Mouse (Mus musculus): ENCODE data around the gene Bag2. TPM values are rescaled to one million over a fixed set of nuclear protein-coding genes. Genes with fewer than 3 reads are reported as not detected.
"Not testable (repeated sequence)": the region's sequence is repeated elsewhere in the genome, so short reads cannot be mapped to it uniquely, and the experiment has no call there.

The Bag2 gene
- polyA plus RNA-seq, 1 experiment from 2014 or later: 52.3 TPM

DNA sequence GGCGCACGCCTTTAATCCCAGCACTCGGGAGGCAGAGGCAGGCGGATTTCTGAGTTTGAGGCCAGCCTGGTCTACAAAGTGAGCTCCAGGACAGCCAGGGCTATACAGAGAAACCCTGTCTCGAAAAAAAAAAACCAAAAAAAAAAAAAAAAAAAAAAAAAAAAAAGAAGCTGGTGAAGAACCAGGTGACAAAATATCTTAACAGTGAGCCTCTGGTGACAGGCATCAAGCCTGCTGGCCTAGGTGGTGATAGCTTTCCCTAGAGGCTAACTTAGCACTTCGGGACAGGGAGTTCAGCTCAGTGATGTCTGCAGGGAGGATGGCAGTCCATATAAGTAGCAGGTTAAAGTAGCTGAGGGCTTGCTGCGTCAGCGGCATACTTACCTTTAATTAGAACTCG, 12.8 kb downstream of the Bag2 start:
- not testable (repeated sequence) for H3K9me3 ChIP-seq; H3K4me3 ChIP-seq; H3K4me1 ChIP-seq; H3K9ac ChIP-seq; H3K27me3 ChIP-seq; H3K4me2 ChIP-seq (replicated peaks); H3K27ac ChIP-seq; ATAC-seq (ENCODE audit: low FRiP score, low read depth)
- H3K36me3 ChIP-seq: peaks cover 64% of the 10 kb centered on the region
- WGBS: 97% methylated on average over 8 of the region's 9 CpGs

DNA sequence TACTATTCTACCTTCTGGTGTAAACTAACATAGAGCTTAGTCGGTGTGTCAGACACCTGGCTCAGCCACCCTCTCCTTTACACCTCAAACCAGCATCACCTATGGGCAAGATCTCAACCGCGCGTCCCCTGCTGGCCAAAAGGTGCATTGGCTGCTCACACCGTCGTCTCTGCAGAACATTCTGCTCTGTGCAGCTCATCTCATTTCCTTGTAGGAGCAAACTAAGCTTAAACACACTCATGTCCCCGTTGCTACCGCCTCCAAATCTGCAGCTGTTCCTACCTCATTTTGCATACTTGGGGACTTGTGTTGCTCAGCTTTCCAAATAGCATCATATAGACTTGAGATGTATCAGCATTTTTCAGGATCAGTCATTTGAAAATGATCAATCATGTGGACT, 14.7 kb downstream of the Bag2 start:
- Histone ChIP-seq H3K4me3 (no peak overlapping the region), H3K27me3 (no peaks in the 10 kb centered on the region), H3K4me2 (replicated peaks) (no peak overlapping the region), H3K27ac (no peak overlapping the region), H3K9ac (no peak overlapping the region), H3K36me3 (peaks cover 73% of the 10 kb centered on the region), H3K9me3 (no peaks in the 10 kb centered on the region), H3K4me1 (no peaks in the 10 kb centered on the region)
- WGBS: 18% methylated on average over 8 of the region's 8 CpGs
- ATAC-seq (ENCODE audit: low FRiP score, low read depth): no peak

DNA sequence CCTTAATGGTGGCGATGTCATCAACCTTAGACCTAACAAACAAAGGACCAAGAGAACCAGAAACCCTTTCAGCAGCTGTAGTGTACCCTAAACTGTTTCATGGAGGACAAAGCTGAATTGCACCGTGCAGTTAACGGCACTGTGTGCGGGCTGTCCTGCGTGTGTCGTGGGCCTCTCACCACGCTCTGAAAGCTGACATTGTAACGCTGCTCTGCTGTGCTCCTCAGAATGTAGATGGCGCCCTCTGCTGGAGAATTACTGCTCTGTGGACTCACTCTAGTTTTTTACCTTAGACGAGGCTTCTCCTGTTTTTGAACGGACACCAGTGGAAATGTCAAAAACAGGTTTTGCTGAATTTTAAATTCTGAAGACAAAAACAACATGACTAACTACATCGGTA, 18.3 kb downstream of the Bag2 start:
- Histone ChIP-seq H3K27me3 (no peaks in the 10 kb centered on the region), H3K4me1 (no peaks in the 10 kb centered on the region), H3K4me3 (no peak overlapping the region), H3K36me3 (peaks cover 72% of the 10 kb centered on the region), H3K9me3 (no peaks in the 10 kb centered on the region), H3K27ac (no peak overlapping the region), H3K4me2 (replicated peaks) (no peak overlapping the region), H3K9ac (no peak overlapping the region)
- 27% methylated on average over 12 of the region's 12 CpGs for WGBS
- ATAC-seq (ENCODE audit: low FRiP score, low read depth): peak; percentile 86

DNA sequence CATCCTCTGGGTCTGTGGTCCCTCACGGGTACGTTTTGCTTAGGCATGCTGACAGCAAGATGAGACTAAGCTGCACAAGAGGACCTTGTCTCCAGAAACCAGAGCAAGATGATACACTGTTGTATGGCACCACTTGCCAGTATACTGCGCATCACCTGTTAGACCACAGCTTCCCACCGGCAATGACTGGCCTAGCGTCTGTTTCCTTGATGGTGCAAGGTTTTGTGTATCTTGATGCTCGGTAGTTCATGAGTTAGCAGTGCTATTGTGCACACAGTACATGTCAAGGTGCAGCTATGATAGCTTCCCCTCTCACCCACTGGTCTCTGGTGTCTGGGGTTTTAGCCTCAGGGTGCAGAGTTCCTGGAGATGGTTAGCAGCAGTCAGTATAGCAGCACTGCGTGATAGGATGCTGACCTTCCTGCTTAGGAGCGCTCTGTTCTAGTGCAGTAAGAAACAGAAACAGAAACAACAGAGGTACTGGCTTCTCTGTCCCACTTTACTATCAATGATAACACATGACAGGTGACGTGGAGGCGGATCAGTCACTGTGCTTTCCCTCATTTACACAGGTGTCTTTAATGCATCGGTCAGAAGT, 18.8 kb downstream of the Bag2 start:
- peaks cover 76% of the 10 kb centered on the region for H3K36me3 ChIP-seq
- no peaks in the 10 kb centered on the region for H3K4me1 ChIP-seq
- no peak overlapping the region for H3K4me2 ChIP-seq (replicated peaks)
- H3K9me3 ChIP-seq: no peaks in the 10 kb centered on the region
- ATAC-seq (ENCODE audit: low FRiP score, low read depth): no peak
- no peak overlapping the region for H3K9ac ChIP-seq
- no peak overlapping the region for H3K27ac ChIP-seq
- H3K4me3 ChIP-seq: no peak overlapping the region
- 88% methylated on average over 11 of the region's 11 CpGs for WGBS
- H3K27me3 ChIP-seq: no peaks in the 10 kb centered on the region

DNA sequence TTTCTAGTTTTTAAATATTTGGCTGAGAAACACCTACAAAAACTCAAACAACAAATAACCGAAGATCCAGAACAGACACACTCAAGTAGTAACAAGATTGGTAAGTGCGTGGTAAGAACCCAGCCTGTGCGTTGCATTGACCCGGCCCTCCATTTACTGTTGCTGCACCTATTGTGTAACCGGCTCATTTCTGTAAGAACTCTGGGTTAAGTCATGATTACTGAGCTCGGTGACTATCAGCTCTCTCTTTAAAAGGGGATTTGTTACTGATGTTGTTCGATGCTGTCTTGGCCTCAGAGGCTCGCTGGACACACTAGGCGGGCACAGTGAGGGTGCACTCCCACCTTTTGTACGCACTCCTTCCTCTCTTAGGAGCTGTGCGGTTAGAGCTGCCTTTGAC, 19.3 kb downstream of the Bag2 start:
- Histone ChIP-seq H3K36me3 (peaks cover 81% of the 10 kb centered on the region), H3K9ac (no peak overlapping the region), H3K4me3 (no peak overlapping the region), H3K27ac (no peak overlapping the region), H3K9me3 (no peaks in the 10 kb centered on the region), H3K27me3 (no peaks in the 10 kb centered on the region), H3K4me2 (replicated peaks) (no peak overlapping the region), H3K4me1 (no peaks in the 10 kb centered on the region)
- 94% methylated on average over 11 of the region's 11 CpGs for WGBS
- no peak for ATAC-seq (ENCODE audit: low FRiP score, low read depth)

DNA sequence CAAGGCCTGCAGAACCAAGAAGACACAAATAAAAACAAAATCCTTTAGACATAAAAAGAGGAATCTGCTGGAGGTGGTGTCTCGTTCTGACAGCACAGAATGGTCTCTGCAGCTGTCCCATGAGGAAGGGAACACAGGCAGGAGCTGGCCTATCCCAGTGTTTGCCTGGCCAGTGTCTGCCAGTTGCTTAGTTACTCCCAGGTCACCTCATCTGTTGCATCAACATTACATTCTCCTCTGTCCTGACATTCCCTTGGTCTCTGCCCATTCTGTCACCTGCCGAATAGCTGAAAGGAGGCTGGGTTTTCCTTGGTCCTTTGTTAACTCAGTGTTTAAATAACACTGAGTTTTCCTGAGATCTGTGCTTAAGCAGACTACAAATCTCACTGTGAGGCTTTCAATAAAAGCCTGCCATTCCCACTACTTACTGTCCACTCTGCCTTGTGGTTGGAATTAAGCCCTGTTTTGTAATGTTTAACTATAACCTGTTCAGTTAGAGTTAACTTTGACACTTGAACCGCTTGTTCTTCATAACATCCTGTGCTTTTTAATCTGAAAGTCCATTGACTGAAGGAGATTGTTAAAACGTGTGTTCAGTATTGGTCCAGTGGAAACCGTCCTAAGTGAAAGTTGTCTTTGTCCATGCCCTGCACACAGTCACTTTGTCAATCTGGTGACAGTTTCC, 23.5 kb downstream of the Bag2 start:
- Histone ChIP-seq H3K4me1 (no peaks in the 10 kb centered on the region), H3K4me3 (no peak overlapping the region), H3K36me3 (peaks cover 93% of the 10 kb centered on the region), H3K9me3 (no peaks in the 10 kb centered on the region), H3K27me3 (no peaks in the 10 kb centered on the region), H3K27ac (no peak overlapping the region), H3K4me2 (replicated peaks) (no peak overlapping the region), H3K9ac (no peak overlapping the region)
- ATAC-seq (ENCODE audit: low FRiP score, low read depth): no peak
- WGBS: 83% methylated on average over 5 of the region's 5 CpGs

DNA sequence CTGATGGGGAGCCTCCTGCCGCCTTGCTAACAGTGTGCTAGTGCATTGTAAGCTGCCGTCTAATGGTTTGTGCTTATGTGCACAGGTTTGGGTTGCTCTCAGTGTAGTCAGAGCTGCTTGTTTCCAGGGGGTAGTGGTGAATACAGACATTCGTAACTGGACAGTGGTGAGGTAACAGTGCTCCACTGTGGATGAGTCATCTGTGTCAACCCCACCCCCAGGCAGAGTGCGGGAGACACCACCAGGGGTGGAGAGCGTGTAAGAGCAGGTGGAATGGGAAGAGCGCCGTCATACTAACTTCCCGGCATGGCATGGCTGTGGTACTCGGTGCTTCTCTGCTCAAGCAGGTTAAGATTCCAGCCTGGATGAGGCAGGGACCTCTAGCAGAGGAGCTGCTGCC, 24.6 kb downstream of the Bag2 start:
- no peaks in the 10 kb centered on the region for H3K9me3 ChIP-seq
- no peak overlapping the region for H3K4me3 ChIP-seq
- H3K27me3 ChIP-seq: no peaks in the 10 kb centered on the region
- 91% methylated on average over 9 of the region's 9 CpGs for WGBS
- no peaks in the 10 kb centered on the region for H3K4me1 ChIP-seq
- peaks cover 94% of the 10 kb centered on the region for H3K36me3 ChIP-seq
- no peak overlapping the region for H3K27ac ChIP-seq
- no peak overlapping the region for H3K4me2 ChIP-seq (replicated peaks)
- ATAC-seq (ENCODE audit: low FRiP score, low read depth): no peak
- no peak overlapping the region for H3K9ac ChIP-seq

DNA sequence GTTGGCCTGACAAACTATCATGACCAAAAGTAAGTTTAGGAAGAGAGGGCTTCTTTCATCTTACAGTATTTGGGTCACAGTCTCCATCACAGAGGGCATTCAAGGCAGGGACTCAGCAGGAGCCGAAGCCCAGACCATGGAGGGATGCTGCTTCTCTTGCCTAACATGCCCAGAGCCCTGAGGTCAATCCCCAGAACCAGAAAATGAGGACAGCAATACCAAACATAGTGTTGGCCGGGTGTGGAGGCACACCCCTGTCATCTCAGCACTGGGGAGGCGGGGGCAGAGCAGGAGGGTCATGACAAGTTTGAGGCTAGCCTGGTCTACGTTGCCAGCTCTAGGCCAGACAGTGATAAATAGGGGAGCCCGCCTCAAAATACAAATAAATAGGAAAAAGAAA, 32.5 kb downstream of the Bag2 start:
- no peak overlapping the region for H3K4me2 ChIP-seq (replicated peaks)
- H3K4me3 ChIP-seq: no peak overlapping the region
- H3K4me1 ChIP-seq: peaks cover 10% of the 10 kb centered on the region
- H3K9ac ChIP-seq: no peak overlapping the region
- H3K27ac ChIP-seq: no peak overlapping the region
- peaks cover 81% of the 10 kb centered on the region for H3K36me3 ChIP-seq
- no peak for ATAC-seq (ENCODE audit: low FRiP score, low read depth)
- H3K27me3 ChIP-seq: no peaks in the 10 kb centered on the region
- WGBS: 91% methylated on average over 5 of the region's 5 CpGs
- no peaks in the 10 kb centered on the region for H3K9me3 ChIP-seq

DNA sequence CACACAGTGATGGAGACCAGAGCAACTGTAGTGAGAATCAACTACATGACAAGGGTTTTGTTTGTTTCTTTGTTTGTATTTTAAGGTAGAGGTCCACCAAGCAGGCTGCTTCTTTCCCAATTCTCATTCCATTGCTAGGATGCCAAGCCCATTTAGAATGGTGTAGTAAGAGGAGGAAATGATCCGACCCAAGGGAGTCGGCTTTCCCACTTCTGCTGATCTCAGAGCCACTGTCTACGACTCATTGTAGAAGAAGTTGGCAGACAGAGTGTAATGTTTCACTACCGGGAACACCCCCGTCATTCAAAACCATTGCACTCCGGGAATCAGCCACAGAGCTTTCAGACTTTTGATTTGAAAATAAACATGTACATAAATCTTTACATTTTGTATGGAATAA, 33.1 kb downstream of the Bag2 start:
- no peak for ATAC-seq (ENCODE audit: low FRiP score, low read depth)
- peaks cover 75% of the 10 kb centered on the region for H3K36me3 ChIP-seq
- 86% methylated on average over 6 of the region's 6 CpGs for WGBS

DNA sequence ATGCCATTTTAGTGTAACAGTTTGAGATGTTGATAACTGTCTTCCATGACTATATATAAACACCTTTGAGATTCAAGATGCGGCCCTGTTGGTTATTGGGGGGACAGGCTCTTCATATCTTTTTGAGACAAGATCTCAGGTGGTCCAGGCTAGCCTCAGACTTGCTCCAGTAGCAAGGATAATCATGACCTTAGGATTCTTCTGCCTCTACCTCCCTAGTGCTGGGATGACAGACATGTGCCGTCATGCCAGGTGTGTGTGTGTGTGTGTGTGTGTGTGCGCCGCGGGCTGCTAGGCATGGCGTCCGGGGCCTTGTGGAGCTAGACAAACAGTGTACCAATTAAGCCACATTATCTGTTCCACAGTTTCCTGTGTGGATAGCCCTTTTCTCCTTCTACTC, 36.6 kb downstream of the Bag2 start:
- Histone ChIP-seq H3K27me3 (no peaks in the 10 kb centered on the region), H3K9ac (peak overlapping the region; percentile 53; the same call in 1 of the 2 replicates), H3K36me3 (peaks cover 44% of the 10 kb centered on the region), H3K4me2 (replicated peaks) (peak overlapping the region; percentile 68), H3K9me3 (no peaks in the 10 kb centered on the region), H3K4me1 (peaks cover 10% of the 10 kb centered on the region), H3K27ac (no peak overlapping the region), H3K4me3 (peak overlapping the region; percentile 84)
- no peak for ATAC-seq (ENCODE audit: low FRiP score, low read depth)
- 81% methylated on average over 7 of the region's 7 CpGs for WGBS

More for the DNA sequence above, 33.1 kb downstream of the Bag2 start:
- Histone ChIP-seq H3K9ac (no peak overlapping the region), H3K9me3 (no peaks in the 10 kb centered on the region), H3K4me1 (peaks cover 10% of the 10 kb centered on the region), H3K4me2 (replicated peaks) (no peak overlapping the region), H3K27ac (no peak overlapping the region), H3K4me3 (no peak overlapping the region), H3K27me3 (no peaks in the 10 kb centered on the region)

DNA sequence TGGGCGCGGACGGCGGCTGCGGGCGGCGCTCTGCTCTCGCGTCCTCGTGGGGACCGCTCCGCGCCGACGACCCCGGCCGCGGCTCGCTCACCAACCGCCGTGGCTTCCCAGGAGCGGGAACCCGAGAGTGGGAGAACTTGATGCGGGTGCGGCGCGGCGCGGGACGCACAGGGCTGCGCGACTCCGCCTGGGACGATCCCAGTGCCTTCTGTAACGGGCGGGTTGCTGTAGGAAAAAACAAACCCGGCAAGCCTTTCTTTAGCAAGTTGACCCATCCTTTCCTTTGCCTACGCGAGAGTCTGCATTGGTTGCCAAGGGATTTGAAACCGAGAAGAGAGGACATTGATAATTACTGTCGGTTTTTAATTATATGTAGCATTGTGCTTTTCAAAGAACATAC, 37.4 kb downstream of the Bag2 start:
- ATAC-seq (ENCODE audit: low FRiP score, low read depth): peak; percentile 59; the same call in 1 of the 2 replicates
- H3K36me3 ChIP-seq: peaks cover 36% of the 10 kb centered on the region
- WGBS: under 1% methylated on average over 41 of the region's 41 CpGs
- no peaks in the 10 kb centered on the region for H3K27me3 ChIP-seq
- H3K9ac ChIP-seq: peak overlapping the region; percentile 96
- peak overlapping the region; percentile 93 for H3K27ac ChIP-seq
- peak overlapping the region; percentile 68 for H3K4me2 ChIP-seq (replicated peaks)
- H3K4me1 ChIP-seq: peaks cover 10% of the 10 kb centered on the region
- no peaks in the 10 kb centered on the region for H3K9me3 ChIP-seq
- peak overlapping the region; percentile 84 for H3K4me3 ChIP-seq

DNA sequence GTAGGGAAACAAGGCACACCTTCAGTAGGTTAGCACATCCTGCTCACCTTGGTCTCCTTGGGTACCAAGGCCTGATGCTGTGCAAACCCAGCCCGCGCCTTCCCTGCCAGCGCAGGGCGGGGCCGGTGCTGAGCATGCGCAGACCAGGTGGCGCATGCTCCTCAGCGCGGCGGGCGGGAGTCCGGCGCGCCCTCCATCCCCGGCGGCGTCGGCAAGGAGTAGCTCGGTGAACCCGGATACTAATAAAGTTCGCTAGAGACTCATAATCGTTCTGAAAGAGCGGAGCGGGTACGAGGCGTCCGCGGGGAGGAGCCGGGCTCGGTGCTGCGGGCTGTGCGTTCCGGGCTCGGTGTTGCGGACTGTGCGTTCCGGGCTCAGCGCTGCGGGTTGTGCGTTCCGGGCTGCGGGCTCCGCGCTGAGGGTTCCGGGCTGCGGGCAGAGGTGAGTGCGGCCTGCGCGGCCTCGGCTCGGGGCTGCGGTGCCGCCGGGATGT, 37.8 kb downstream of the Bag2 start, which contains the start of gene Rab23:
Gene Rab23, plus strand, starts transcription at position 155 of the 493 bp plus-strand sequence.
- H3K4me1 ChIP-seq: peaks cover 13% of the 10 kb centered on the region
- no peaks in the 10 kb centered on the region for H3K27me3 ChIP-seq
- peak within 1 kb of the TSS; percentile 68 for H3K4me2 ChIP-seq (replicated peaks)
- H3K4me3 ChIP-seq: peak within 1 kb of the TSS; percentile 84
- peak within 1 kb of the TSS; percentile 93 for H3K27ac ChIP-seq
- no peaks in the 10 kb centered on the region for H3K9me3 ChIP-seq
- peak; percentile 95 for ATAC-seq (ENCODE audit: low FRiP score, low read depth)
- peak within 1 kb of the TSS; percentile 96 for H3K9ac ChIP-seq
- peaks cover 31% of the 10 kb centered on the region for H3K36me3 ChIP-seq
- under 1% methylated on average over 54 of the region's 54 CpGs for WGBS

Measured in limb, embryonic 13.5 days (tissue).